Mouse (Mus musculus): ENCODE data around the gene Abcf2. TPM values are rescaled to one million over a fixed set of nuclear protein-coding genes. Genes with fewer than 3 reads are reported as not detected.
"Not testable (repeated sequence)": the region's sequence is repeated elsewhere in the genome, so short reads cannot be mapped to it uniquely, and the experiment has no call there.

Abcf2 gene
- polyA plus RNA-seq, 1 experiment: 33.9 TPM

- no peak for DNase-seq (ENCODE audit: low read depth, low spot score)
- WGBS: 48% methylated on average over 23 of the region's 23 CpGs
Measured at GRCm38 (mm10) chr5:24591268-24591721, 14.0 kb upstream of the Abcf2 start.

- DNase-seq (ENCODE audit: low read depth, low spot score): no peak
- 92% methylated on average over 20 of the region's 20 CpGs for WGBS
Measured at GRCm38 (mm10) chr5:24589511-24590500, 12.5 kb upstream of the Abcf2 start.

GRCm38 (mm10) chr5:24587200-24587577 lies 9.9 kb upstream of the Abcf2 start:
- 22% methylated on average over 4 of the region's 4 CpGs for WGBS
- no peak for DNase-seq (ENCODE audit: low read depth, low spot score)

GRCm38 (mm10) chr5:24586547-24587199 lies 9.4 kb upstream of the Abcf2 start, which contains the start of gene Chpf2:
Gene Chpf2 (plus strand): TSS chr5:24586741.
- DNase-seq (ENCODE audit: low read depth, low spot score): no peak
- WGBS: under 1% methylated on average over 43 of the region's 43 CpGs

- 11% methylated on average over 8 of the region's 8 CpGs for WGBS
- DNase-seq (ENCODE audit: low read depth, low spot score): no peak
Measured at GRCm38 (mm10) chr5:24586106-24586505, 8.8 kb upstream of the Abcf2 start.

GRCm38 (mm10) chr5:24578109-24578963 lies 1.1 kb upstream of the Abcf2 start:
- DNase-seq (ENCODE audit: low read depth, low spot score): no peak
- 64% methylated on average over 6 of the region's 6 CpGs for WGBS

GRCm38 (mm10) chr5:24576801-24577182 lies 475 bp downstream of the Abcf2 start:
- 1% methylated on average over 32 of the region's 32 CpGs for WGBS
- no peak for DNase-seq (ENCODE audit: low read depth, low spot score)

- DNase-seq (ENCODE audit: low read depth, low spot score): no peak
- 90% methylated on average over 1 of the region's 1 CpGs for WGBS
Measured at GRCm38 (mm10) chr5:24575948-24576347, 1.3 kb downstream of the Abcf2 start.

- WGBS: 45% methylated on average over 2 of the region's 2 CpGs
- no peak for DNase-seq (ENCODE audit: low read depth, low spot score)
Measured at GRCm38 (mm10) chr5:24556709-24557108, 20.6 kb downstream of the Abcf2 start, which contains the start of gene 4931409K22Rik. Gene 4931409K22Rik (minus strand): TSS chr5:24556809.

- WGBS: 85% methylated on average over 7 of the region's 7 CpGs
- DNase-seq (ENCODE audit: low read depth, low spot score): not testable (repeated sequence)
Measured at GRCm38 (mm10) chr5:24555335-24555734, 21.9 kb downstream of the Abcf2 start.

GRCm38 (mm10) chr5:24553621-24554244 lies 23.5 kb downstream of the Abcf2 start:
- no peak for DNase-seq (ENCODE audit: low read depth, low spot score)
- 65% methylated on average over 5 of the region's 5 CpGs for WGBS

- no peak for DNase-seq (ENCODE audit: low read depth, low spot score)
- WGBS: 46% methylated on average over 2 of the region's 2 CpGs
Measured at GRCm38 (mm10) chr5:24551317-24551688, 26.0 kb downstream of the Abcf2 start.

GRCm38 (mm10) chr5:24550598-24551316 lies 26.5 kb downstream of the Abcf2 start:
- no peak for DNase-seq (ENCODE audit: low read depth, low spot score)

GRCm38 (mm10) chr5:24542643-24543042 lies 34.6 kb downstream of the Abcf2 start:
- 78% methylated on average over 7 of the region's 7 CpGs for WGBS
- DNase-seq (ENCODE audit: low read depth, low spot score): no peak

More at GRCm38 (mm10) chr5:24550598-24551316, 26.5 kb downstream of the Abcf2 start:
- 15% methylated on average over 26 of the region's 26 CpGs for WGBS

- DNase-seq (ENCODE audit: low read depth, low spot score): no peak
- WGBS: 22% methylated on average over 6 of the region's 6 CpGs
Measured at GRCm38 (mm10) chr5:24541144-24541569, 36.1 kb downstream of the Abcf2 start.

GRCm38 (mm10) chr5:24540387-24541143 lies 36.7 kb downstream of the Abcf2 start, which contains the start of gene Asb10:
Gene Asb10 (minus strand): TSS chr5:24540978.
- WGBS: 23% methylated on average over 14 of the region's 14 CpGs
- DNase-seq (ENCODE audit: low read depth, low spot score): no peak

GRCm38 (mm10) chr5:24539571-24540296 lies 37.5 kb downstream of the Abcf2 start:
- 91% methylated on average over 22 of the region's 22 CpGs for WGBS
- DNase-seq (ENCODE audit: low read depth, low spot score): no peak

All from large intestine, adult 2 months (tissue).